Mouse (Mus musculus): ENCODE measurements at regions not wholly inside any gene's neighbourhood (a gene's known extent, or its start where the extent isn't known, plus 50 kb on each side); places are given as distances from the start of the nearest gene placed in this dataset.

DNA sequence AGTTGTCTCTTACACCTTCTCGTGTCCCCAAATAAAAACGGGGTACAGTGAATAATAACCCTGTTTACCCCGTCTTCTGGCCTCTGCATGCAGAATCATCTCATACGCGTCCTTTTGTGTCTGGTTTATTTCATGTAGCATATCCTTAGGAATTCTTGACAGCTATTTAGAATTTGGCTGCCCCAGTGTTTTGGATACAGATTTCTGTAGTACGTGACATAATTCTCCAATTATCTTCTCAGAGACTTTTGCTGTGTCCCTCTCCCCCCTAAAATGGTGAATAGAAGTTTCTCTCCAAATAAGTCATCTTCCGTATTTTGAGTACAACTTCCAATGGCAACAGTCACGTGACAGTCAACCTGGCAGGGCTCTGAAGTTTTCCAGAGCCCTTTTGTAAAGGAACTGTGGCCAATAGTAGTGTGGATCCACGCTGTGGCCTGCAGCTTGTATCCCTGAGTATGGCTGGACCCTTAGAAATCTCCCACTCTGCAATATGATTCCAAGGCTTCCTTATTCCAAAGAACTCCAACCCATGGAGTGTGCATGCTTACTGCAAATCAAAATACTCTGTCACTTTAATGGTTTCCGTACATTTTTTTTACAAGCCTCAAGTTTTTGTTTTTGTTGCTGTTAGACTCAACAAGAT, 160.4 kb upstream of the Auts2 start:
- Histone ChIP-seq H3K36me3 (replicated peaks) (no peaks in the 10 kb centered on the region), H3K4me1 (peaks cover 7% of the 10 kb centered on the region), H3K27me3 (ENCODE audit: poor library complexity, severe bottlenecking) (no peaks in the 10 kb centered on the region), H3K4me3 (no peak overlapping the region), H3K27ac (no peak overlapping the region), H3K9me3 (no peaks in the 10 kb centered on the region)
- DNase-seq (ENCODE audit: extremely low spot score, low spot score): no peak
- 90% methylated on average over 10 of the region's 10 CpGs for WGBS

DNA sequence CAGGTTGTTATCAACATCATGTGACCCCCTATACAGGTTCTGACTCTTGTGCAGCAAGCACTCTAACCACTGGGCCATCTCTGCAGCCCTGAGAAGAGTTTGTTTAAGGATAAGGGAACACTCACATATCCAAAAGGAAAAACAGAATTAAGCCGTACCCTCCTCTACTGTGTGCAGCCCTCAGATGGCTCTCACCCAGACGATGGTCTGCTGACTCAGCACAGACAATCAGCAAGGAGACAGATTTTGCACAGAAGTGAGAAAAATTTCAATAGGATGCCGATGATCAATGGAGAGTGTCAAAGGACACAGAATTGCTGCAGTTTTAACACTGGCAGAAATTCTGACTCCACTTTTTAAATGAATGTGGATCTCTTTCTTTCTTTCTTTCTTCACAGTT, 159.4 kb upstream of the Auts2 start:
- no peaks in the 10 kb centered on the region for H3K36me3 ChIP-seq (replicated peaks)
- H3K4me3 ChIP-seq: no peak overlapping the region
- DNase-seq (ENCODE audit: extremely low spot score, low spot score): no peak
- H3K4me1 ChIP-seq: peaks cover 4% of the 10 kb centered on the region
- no peak overlapping the region for H3K27ac ChIP-seq
- 90% methylated on average over 3 of the region's 3 CpGs for WGBS
- H3K27me3 ChIP-seq (ENCODE audit: poor library complexity, severe bottlenecking): no peaks in the 10 kb centered on the region
- no peaks in the 10 kb centered on the region for H3K9me3 ChIP-seq

DNA sequence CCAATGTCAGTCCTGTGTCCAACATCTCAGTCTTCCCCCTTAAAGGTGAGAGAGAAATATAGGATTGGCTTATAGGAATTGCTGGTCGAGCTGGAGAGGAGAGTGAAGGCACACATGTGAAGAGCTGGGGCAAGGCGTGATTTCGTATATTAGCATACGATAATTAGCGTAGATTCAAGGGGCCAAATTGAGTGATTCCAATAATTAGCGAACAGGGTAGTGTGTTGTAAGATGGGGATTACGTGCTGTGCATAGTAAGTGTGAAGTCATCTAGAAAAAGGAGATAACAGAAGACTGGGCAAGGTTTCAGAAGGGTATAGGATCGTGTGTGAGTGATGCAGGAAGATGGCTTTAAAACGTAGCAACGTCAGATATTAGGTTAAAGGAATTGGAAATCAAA, 147.6 kb upstream of the Auts2 start:
- DNase-seq (ENCODE audit: extremely low spot score, low spot score): no peak
- WGBS: 92% methylated on average over 10 of the region's 10 CpGs
- no peaks in the 10 kb centered on the region for H3K36me3 ChIP-seq (replicated peaks)
- peaks cover 5% of the 10 kb centered on the region; the same call in 1 of the 2 replicates for H3K9me3 ChIP-seq
- no peaks in the 10 kb centered on the region for H3K4me1 ChIP-seq
- H3K27ac ChIP-seq: no peak overlapping the region
- no peaks in the 10 kb centered on the region for H3K27me3 ChIP-seq (ENCODE audit: poor library complexity, severe bottlenecking)
- no peak overlapping the region for H3K4me3 ChIP-seq

DNA sequence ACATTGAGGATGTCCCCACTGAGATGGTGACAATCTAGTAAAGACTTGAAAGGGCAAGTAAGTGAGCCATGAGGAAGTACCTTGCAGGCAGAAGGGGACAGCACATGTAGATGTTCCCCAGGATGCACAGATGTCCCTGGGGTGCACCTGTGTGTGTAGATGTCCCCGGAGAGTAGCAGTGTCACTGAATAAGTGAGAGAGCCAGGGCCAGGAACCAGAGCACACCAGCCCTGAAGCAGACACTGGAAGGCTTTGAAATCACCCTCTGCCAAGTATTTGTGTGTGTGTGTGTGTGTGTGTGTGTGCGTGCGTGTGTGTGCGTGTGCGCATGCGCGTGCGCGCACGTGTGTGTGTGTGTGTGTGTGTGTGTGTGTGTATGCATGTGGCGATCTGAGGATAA, 132.1 kb upstream of the Auts2 start:
- H3K4me3 ChIP-seq: no peak overlapping the region
- H3K36me3 ChIP-seq (replicated peaks): no peaks in the 10 kb centered on the region
- 95% methylated on average over 11 of the region's 11 CpGs for WGBS
- H3K9me3 ChIP-seq: no peaks in the 10 kb centered on the region
- H3K27ac ChIP-seq: no peak overlapping the region
- peaks cover 73% of the 10 kb centered on the region for H3K27me3 ChIP-seq (ENCODE audit: poor library complexity, severe bottlenecking)
- peaks cover 17% of the 10 kb centered on the region for H3K4me1 ChIP-seq
- no peak for DNase-seq (ENCODE audit: extremely low spot score, low spot score)

DNA sequence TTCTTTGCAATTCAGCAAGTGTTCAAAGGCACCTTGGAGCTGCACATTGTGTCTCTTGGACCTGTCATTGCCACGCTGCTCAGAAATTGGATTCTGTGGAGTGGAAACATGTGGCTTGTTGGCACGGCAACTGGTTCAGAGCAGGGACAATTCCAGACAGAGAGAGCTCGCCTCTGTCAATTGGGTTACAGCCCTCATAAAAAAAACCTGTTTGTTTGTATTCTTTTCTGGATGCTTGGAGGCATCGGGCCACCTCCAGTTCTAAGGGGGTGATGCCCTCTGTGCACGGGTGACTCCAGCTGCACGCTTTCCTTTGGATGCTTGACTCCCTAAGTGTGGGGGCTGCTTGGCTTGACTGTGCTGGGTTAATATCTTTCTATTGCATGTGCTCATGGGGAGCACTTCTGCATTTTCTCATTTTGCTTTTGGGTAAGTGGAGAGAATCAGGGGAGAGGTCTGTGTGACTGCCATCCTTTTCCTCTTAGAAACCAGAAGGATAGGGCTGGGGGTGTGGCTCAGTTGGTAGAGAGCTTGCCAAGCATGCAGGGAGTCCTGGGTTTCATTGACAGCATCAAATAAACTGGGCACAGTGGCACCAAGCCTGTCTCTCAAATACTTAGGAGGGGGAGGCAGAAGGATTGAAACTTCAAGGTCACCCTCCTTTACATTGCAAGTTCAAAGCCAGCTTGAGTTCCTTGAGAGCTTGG, 130.6 kb upstream of the Auts2 start:
- WGBS: 47% methylated on average over 6 of the region's 6 CpGs
- DNase-seq (ENCODE audit: extremely low spot score, low spot score): no peak
- Histone ChIP-seq H3K4me1 (peaks cover 17% of the 10 kb centered on the region), H3K4me3 (no peak overlapping the region), H3K27ac (no peak overlapping the region), H3K27me3 (ENCODE audit: poor library complexity, severe bottlenecking) (peaks cover 70% of the 10 kb centered on the region), H3K9me3 (no peaks in the 10 kb centered on the region), H3K36me3 (replicated peaks) (no peaks in the 10 kb centered on the region)

DNA sequence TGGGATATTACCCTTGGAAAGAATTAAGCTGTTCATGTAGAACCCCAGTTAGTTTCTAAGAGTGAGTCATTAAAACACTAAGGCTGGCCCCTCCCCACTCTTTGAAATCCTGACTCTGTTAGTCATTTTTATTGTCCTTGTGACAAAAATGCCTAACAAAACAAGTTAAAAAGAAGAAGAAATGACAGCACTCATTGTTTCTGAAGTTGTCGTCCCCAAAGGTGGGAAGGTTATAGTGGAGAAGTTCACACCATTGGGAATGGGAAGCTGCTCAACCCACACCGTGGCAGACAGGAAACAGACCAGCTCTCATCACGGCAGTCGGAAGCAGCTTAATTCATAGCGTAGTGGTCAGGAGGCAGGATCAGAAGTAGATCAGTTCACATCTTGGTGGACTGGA, 128.4 kb upstream of the Auts2 start:
- Histone ChIP-seq H3K36me3 (replicated peaks) (no peaks in the 10 kb centered on the region), H3K27me3 (ENCODE audit: poor library complexity, severe bottlenecking) (peaks cover 52% of the 10 kb centered on the region), H3K4me1 (peaks cover 17% of the 10 kb centered on the region), H3K9me3 (no peaks in the 10 kb centered on the region), H3K27ac (no peak overlapping the region), H3K4me3 (no peak overlapping the region)
- WGBS: 76% methylated on average over 5 of the region's 5 CpGs
- no peak for DNase-seq (ENCODE audit: extremely low spot score, low spot score)

DNA sequence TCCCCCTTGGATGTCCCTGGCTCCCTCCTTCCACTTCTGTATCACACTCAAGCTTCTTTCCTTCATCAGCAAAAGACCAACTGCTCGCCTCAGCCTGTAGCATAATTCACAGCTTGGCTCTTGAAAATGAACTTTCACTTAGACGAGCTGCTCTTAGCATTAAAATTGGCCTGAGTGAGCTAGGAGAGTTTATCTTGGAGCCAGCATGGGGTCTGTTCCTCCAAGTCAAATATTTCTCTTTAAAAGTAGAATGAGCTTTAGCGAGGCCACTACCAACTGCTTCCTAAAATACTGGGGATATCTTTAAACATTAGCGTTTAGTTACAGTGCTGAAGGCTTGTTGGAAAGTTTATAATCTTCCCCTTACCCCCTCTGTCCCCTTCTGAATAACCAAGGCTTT, 124.2 kb upstream of the Auts2 start:
- no peaks in the 10 kb centered on the region for H3K36me3 ChIP-seq (replicated peaks)
- no peak overlapping the region for H3K4me3 ChIP-seq
- H3K9me3 ChIP-seq: no peaks in the 10 kb centered on the region
- no peak overlapping the region for H3K27ac ChIP-seq
- no peaks in the 10 kb centered on the region for H3K4me1 ChIP-seq
- WGBS: 72% methylated on average over 4 of the region's 4 CpGs
- H3K27me3 ChIP-seq (ENCODE audit: poor library complexity, severe bottlenecking): peaks cover 15% of the 10 kb centered on the region
- no peak for DNase-seq (ENCODE audit: extremely low spot score, low spot score)

DNA sequence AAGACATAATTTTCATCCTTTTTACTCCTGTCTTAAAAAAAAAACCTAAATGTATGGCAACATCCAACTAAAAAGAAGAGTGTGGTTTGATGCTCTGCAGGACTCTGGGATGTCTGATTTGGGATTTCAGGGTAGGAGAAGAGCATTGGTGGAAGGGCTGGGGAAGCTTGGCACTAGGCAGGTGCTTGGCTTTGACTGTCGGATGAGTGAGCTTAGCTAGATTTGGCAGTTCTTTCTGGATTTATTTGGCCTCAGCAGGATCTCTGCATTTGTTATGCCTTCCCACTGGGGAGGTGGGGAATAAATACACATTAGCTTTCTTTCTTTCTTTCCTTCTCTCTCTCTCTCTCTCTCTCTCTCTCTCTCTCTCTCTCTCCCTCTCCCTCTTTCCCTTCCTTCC, 118.1 kb upstream of the Auts2 start:
- 0 out of 2 replicates have a peak, but pooled peaks cover 4% of the 10 kb centered on the region for H3K9me3 ChIP-seq
- DNase-seq (ENCODE audit: extremely low spot score, low spot score): no peak
- no peak overlapping the region for H3K27ac ChIP-seq
- H3K27me3 ChIP-seq (ENCODE audit: poor library complexity, severe bottlenecking): peaks cover 9% of the 10 kb centered on the region
- 57% methylated on average over 1 of the region's 1 CpGs for WGBS
- no peaks in the 10 kb centered on the region for H3K36me3 ChIP-seq (replicated peaks)
- H3K4me3 ChIP-seq: no peak overlapping the region
- H3K4me1 ChIP-seq: no peaks in the 10 kb centered on the region

DNA sequence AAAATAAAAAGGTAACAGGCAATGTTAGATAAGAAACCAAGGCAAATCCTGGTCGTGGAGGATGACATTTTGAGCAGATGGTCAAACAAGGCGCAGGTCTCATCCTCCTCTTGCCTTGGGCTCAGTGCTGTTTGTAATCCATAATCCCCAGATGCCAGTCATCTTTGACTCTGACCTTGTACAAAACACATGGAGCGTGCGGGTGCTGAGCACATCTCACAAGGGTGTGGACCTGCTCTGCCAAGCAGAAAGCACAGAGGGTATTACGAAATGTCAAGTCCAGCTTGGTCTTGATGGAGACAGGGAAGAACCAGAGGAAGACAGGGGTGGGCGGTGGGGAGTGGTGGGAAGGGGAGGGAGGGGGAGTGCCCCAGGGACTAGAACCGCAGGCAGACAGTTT, 116.9 kb upstream of the Auts2 start:
- H3K4me1 ChIP-seq: no peaks in the 10 kb centered on the region
- peaks cover 9% of the 10 kb centered on the region for H3K27me3 ChIP-seq (ENCODE audit: poor library complexity, severe bottlenecking)
- DNase-seq (ENCODE audit: extremely low spot score, low spot score): no peak
- H3K36me3 ChIP-seq (replicated peaks): no peaks in the 10 kb centered on the region
- H3K9me3 ChIP-seq: 0 out of 2 replicates have a peak, but pooled peaks cover 4% of the 10 kb centered on the region
- no peak overlapping the region for H3K4me3 ChIP-seq
- WGBS: 79% methylated on average over 7 of the region's 7 CpGs
- H3K27ac ChIP-seq: no peak overlapping the region

DNA sequence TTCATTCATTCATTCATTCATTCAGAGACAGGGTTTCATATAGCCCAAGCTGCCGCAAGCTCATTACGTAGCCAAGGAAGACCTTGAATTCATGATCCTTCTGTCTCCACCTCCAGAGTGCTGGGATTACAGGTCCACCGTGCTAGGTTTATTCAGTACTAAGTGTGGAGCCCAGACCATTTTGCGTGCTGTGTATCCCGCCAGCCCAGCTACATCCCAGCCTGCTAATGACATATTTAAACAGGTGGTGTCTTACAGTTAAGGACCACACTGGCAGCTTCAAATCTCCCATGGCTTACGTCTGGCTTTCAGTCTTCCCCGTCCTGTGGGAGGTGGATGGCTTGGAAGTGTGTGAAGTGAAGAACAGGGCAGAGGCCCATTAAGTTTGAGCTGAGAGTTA, 111.2 kb upstream of the Auts2 start:
- Histone ChIP-seq H3K4me3 (no peak overlapping the region), H3K9me3 (0 out of 2 replicates have a peak, but pooled peaks cover 4% of the 10 kb centered on the region), H3K27ac (no peak overlapping the region), H3K27me3 (ENCODE audit: poor library complexity, severe bottlenecking) (0 out of 2 replicates have a peak, but pooled peaks cover 5% of the 10 kb centered on the region), H3K36me3 (replicated peaks) (no peaks in the 10 kb centered on the region), H3K4me1 (peaks cover 14% of the 10 kb centered on the region)
- 93% methylated on average over 7 of the region's 7 CpGs for WGBS
- DNase-seq (ENCODE audit: extremely low spot score, low spot score): no peak

DNA sequence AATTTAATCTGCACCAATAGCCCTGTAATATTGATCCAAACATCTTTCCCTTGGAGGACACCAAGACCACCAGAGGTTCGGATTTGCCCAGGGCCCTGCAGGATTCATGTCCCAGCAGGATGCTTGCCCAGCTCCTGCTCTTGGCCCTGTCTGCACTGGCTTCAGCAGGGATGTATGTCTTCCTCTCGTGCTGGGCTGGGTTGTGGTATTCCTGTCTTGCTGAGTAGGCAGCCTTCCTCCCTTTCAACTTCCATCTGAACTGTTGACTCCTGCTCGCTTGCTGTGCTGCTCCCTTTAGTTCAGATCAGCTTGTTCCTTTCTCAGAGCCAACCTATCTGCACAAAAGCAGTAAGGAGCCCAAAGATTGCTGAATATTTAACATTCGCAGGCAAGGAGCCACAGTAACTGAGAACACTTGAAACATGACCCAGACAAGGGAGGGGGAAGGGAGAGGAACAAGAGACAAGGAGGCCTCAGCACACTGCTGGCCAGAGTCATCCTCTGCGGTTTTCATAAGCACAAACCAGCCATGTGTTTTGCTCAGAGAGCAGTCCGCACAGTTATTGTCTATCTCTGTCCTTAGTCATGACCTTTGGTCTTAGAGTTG, 110.7 kb upstream of the Auts2 start:
- H3K4me1 ChIP-seq: peaks cover 17% of the 10 kb centered on the region
- no peak overlapping the region for H3K4me3 ChIP-seq
- WGBS: 57% methylated on average over 6 of the region's 6 CpGs
- no peaks in the 10 kb centered on the region for H3K36me3 ChIP-seq (replicated peaks)
- peaks cover 6% of the 10 kb centered on the region; the same call in 1 of the 2 replicates for H3K27me3 ChIP-seq (ENCODE audit: poor library complexity, severe bottlenecking)
- no peak for DNase-seq (ENCODE audit: extremely low spot score, low spot score)
- no peak overlapping the region for H3K27ac ChIP-seq
- H3K9me3 ChIP-seq: 0 out of 2 replicates have a peak, but pooled peaks cover 4% of the 10 kb centered on the region

DNA sequence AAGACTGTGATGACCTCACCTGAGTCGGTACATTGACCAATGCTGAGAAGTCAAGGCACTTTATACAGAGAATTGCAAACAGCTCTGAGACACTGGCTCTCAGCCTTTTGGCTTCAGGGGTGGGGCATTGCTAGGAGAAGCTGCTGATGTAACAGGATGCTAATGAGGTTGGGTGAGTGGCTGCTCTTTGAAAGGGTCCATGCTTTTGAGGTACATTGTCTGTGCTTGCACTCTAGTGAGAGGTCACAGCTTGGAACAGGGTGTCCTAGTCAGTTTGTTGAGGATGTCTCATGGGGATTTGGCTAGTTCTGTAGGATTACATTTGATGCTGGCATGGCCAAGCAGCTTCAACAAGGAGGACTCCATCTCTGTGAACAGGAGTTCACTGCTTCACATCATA, 109.1 kb upstream of the Auts2 start:
- Histone ChIP-seq H3K27me3 (ENCODE audit: poor library complexity, severe bottlenecking) (peaks cover 15% of the 10 kb centered on the region), H3K36me3 (replicated peaks) (no peaks in the 10 kb centered on the region), H3K4me1 (peaks cover 29% of the 10 kb centered on the region), H3K9me3 (0 out of 2 replicates have a peak, but pooled peaks cover 4% of the 10 kb centered on the region), H3K4me3 (no peak overlapping the region), H3K27ac (no peak overlapping the region)
- no peak for DNase-seq (ENCODE audit: extremely low spot score, low spot score)
- WGBS: 61% methylated on average over 1 of the region's 1 CpGs

DNA sequence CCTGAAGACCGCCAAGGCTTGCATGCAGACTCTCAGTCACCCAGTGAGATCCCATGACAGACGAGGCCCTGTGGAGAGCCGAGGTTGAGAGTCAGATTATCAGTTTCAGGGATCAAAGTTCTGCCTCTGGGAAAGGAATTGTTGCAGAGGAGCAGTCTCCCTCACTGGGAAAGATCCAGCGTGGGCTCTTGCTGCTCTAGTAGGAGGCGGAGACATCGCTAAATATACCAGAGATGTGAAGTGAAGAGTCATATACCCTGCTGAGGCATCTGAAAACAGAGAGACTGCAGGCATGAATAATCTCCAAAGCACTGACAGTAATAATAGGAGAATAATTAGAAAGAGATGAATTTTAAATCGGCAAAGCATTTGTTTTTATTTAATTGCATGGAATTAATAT, 106.6 kb upstream of the Auts2 start:
- no peak overlapping the region for H3K4me3 ChIP-seq
- no peaks in the 10 kb centered on the region for H3K9me3 ChIP-seq
- H3K36me3 ChIP-seq (replicated peaks): no peaks in the 10 kb centered on the region
- peaks cover 15% of the 10 kb centered on the region for H3K27me3 ChIP-seq (ENCODE audit: poor library complexity, severe bottlenecking)
- no peak overlapping the region for H3K27ac ChIP-seq
- H3K4me1 ChIP-seq: peaks cover 29% of the 10 kb centered on the region
- 73% methylated on average over 7 of the region's 7 CpGs for WGBS
- no peak for DNase-seq (ENCODE audit: extremely low spot score, low spot score)

Data from forebrain, embryonic 10.5 days (tissue).